Mouse (Mus musculus): ENCODE results near the gene Ptpn3.

DNA sequence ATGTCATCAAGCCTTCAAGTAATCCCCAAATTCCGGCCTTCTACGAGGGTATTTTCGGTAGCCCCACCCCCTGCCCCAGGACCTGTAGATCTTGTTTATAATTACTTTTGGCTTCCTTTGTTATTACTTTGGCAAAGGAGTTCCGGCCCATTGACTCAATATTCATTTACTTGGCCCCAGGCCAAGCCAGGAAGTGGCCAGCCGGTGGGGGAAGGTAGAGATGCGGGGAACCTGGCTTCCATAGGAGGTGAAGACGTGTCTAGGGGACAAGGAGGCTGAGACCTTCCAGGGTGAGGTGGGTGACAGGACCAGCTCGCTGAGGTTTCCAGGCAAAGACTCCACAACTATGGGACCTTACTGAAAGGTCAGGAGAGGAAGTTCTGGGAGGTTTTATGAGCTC lies 22.4 kb downstream of the Ptpn3 start:
- TF ChIP-seq CTCF (IDR thresholded peaks at IDR 0.05; ENCODE audit: low read depth, low read length) (no peak), POLR2A (IDR thresholded peaks at IDR 0.05; ENCODE audit: extremely low read depth, insufficient read depth, low read length) (no peak)
